Mouse (Mus musculus) kidney, postnatal 10 days (tissue): ENCODE data around the gene Scd4.
A peak's percentile ranks its signal among the peaks of the same experiment; 100 is the strongest.
"Not testable (repeated sequence)": the region's sequence is repeated elsewhere in the genome, so short reads cannot be mapped to it uniquely, and the experiment has no call there.

Experiments
- DNase-seq: peaks from one replicate; pipeline ENCODE4 v3.0.0; 2021; ENCODE audit warnings: mixed read lengths

The Scd4 gene

GRCm38 (mm10) chr19:44301176-44301575 is 31.7 kb upstream of the Scd4 start:
- peak; percentile 78 for DNase-seq

GRCm38 (mm10) chr19:44301671-44302305 is 31.1 kb upstream of the Scd4 start:
- no peak for DNase-seq

- no peak for DNase-seq
Measured at GRCm38 (mm10) chr19:44302901-44303300, 30.0 kb upstream of the Scd4 start.

GRCm38 (mm10) chr19:44303502-44303901 is 29.4 kb upstream of the Scd4 start:
- no peak for DNase-seq

- no peak for DNase-seq
Measured at GRCm38 (mm10) chr19:44304419-44304818, 28.5 kb upstream of the Scd4 start.

GRCm38 (mm10) chr19:44304851-44305510 is 27.9 kb upstream of the Scd4 start:
- DNase-seq = no peak

- no peak for DNase-seq
Measured at GRCm38 (mm10) chr19:44305701-44306100, 27.2 kb upstream of the Scd4 start.

- DNase-seq = no peak
Measured at GRCm38 (mm10) chr19:44306171-44306570, 26.7 kb upstream of the Scd4 start.

GRCm38 (mm10) chr19:44307101-44307914 is 25.6 kb upstream of the Scd4 start:
- DNase-seq = no peak

- no peak for DNase-seq
Measured at GRCm38 (mm10) chr19:44307915-44308470, 24.9 kb upstream of the Scd4 start.

- no peak for DNase-seq
Measured at GRCm38 (mm10) chr19:44308611-44309246, 24.2 kb upstream of the Scd4 start.

- DNase-seq = no peak
Measured at GRCm38 (mm10) chr19:44309351-44310154, 23.3 kb upstream of the Scd4 start.

GRCm38 (mm10) chr19:44310155-44310575 is 22.7 kb upstream of the Scd4 start:
- not testable (repeated sequence) for DNase-seq

GRCm38 (mm10) chr19:44310814-44311213 is 22.1 kb upstream of the Scd4 start:
- DNase-seq = no peak

GRCm38 (mm10) chr19:44311306-44312006 is 21.4 kb upstream of the Scd4 start:
- DNase-seq = no peak

- no peak for DNase-seq
Measured at GRCm38 (mm10) chr19:44312007-44312360, 20.9 kb upstream of the Scd4 start.

GRCm38 (mm10) chr19:44313066-44313465 is 19.8 kb upstream of the Scd4 start:
- no peak for DNase-seq

- peak; percentile 89 for DNase-seq
Measured at GRCm38 (mm10) chr19:44314327-44314759, 18.5 kb upstream of the Scd4 start.

GRCm38 (mm10) chr19:44314871-44315414 is 17.9 kb upstream of the Scd4 start:
- peak; percentile 64 for DNase-seq

GRCm38 (mm10) chr19:44316752-44317315 is 16.1 kb upstream of the Scd4 start:
- no peak for DNase-seq

- DNase-seq = no peak
Measured at GRCm38 (mm10) chr19:44317391-44317790, 15.5 kb upstream of the Scd4 start.
